Mouse (Mus musculus) hindlimb bud, embryonic 11.5 days (tissue): ENCODE measurements around the gene Serpinb13.
"Not testable (repeated sequence)": the region's sequence is repeated elsewhere in the genome, so short reads cannot be mapped to it uniquely, and the experiment has no call there.

Experiments
- DNase-seq: peaks from one replicate; pipeline ENCODE4 v3.0.0-alpha.2; 2012; ENCODE audit warnings: low read depth, low spot score; ENCODE audit errors: extremely low spot score

Serpinb13 gene

DNA sequence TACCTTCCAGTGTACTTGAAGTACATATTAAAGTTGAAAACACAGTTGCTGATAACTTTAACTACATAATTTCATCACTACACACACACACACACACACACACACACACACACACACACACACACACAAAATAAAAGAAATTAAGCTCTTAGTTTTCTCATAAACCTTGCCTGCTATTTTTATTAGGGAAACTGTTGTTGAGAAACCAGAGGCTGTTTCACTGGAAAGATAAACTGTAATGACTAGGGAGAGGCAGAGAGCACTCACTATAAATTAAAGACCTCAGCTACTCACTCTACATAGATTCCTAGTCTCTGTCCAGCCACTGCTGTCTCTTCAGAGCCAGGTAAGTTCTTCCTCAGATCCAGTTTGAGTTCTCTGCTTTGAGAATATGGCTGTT lies at the start of gene Serpinb13:
TSS of gene Serpinb13 (plus strand) at position 301 of the 400 bp plus-strand sequence.
- no peak for DNase-seq

DNA sequence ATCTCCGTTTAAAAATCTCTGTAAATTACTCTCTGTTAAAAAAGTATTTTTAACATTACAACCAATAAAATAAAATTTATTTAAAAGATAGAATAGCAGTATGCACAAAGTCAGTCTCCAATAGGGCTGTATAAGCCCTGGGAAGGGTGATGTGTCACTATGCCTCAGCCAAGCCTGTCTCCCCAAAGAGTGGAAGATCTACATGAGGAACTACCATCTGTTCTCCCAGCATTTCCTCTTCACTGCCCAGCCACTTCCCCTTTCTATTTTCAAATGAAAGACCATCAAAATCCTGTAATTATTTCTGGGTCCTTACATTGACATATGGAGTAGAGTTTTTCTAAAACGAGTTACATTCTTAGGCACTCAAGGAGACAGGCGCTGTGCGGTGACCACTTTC lies 48.8 kb upstream of the Serpinb13 start:
- DNase-seq, result no peak

DNA sequence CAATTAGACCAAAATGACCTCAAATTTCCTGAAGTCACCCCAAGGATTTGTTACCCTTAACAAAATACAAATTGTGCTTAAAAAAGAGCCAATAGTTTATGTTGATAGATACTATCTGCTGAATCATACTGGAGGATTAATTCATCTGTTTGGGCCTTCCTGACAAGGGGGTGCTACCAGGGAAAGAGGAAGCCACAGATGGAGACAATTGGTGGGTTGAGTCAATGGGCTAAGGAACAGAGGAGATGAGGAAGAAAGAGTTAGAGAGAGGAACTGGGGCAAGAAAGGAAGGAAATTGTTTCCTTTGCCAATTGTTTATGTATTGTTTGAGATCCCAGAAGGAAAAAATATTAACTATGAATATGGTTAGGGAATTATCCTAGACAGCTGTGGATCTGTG lies 47.1 kb upstream of the Serpinb13 start:
- DNase-seq, result no peak

DNA sequence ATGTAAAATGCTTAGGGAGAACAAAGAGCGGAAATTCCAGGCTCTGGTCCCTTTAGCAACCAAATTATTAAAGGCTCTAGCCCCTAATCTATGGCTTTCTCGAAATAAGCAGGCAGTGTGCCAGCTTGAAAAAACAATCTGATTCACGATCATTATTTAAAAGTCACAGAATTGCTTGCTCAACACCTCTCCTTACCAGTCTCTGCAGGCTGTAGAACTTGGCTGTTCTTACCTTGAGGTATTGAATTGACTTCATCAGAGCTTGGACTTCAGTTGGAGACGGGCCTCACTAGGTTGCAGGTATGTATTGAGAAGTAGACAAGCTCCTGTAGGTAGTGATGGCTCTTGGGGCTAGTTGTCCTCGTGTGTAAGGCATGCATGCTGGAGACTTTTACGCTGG lies 46.5 kb upstream of the Serpinb13 start, which contains the start of gene Serpinb12:
TSS of gene Serpinb12 (plus strand) at position 185 of the 400 bp plus-strand sequence.
- no peak for DNase-seq

DNA sequence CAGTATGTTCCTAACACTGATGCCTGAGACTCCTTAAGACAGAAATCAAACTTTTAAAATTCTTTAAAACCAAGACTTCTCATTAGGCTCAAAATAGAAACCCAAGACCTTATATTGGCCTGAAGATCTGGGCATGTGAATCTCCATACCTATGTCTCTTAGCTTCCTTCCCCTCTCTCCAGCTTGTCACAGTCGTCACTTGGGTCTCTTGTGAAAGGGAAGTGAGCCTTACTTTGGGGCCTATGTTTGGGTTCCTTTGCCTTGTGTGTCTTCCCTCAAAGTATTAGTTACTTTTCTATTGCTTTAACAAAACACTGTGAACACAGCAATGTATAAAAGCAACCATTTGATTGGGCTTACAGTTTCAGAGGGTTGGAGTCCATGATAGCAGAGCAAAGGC lies 33.6 kb upstream of the Serpinb13 start:
- no peak for DNase-seq

DNA sequence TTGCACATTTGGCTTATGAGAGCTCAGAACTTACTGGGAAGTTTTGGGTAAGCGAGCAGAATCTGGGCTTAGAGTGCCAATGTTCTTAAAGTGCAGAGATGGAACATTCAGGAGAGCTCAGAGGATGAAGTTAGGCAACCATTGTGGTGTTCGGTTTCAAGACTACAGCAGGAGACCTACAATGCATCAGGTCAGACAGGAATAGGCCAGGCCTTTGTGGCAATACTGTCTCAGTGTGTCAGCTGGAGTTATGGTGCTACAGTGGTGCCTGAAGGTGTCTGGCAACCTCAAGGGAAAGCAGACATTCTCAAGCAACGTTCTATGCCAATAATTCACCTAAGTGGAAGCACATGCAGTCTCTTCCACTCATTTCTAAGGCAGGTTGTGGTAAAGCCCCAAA lies 20.8 kb upstream of the Serpinb13 start:
- DNase-seq, result no peak

DNA sequence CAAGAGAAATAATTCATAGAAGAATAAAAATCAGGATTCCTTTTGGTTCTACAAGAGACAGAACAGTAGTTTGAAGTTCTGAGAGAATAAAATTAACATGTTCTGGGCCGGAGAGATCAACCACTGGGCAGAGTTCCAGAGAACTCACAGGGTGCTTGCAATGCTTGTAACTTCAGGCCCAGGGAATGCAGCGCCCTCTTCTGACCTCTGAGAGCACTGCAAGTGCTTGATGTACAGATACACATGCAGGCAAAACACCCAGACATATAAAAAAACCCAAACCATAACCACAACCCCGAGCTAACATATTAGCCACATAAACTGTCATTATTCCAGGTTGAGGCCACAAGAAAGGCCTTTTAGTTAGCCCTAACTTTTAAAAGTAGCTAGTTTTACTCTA lies 19.8 kb upstream of the Serpinb13 start:
- DNase-seq, result no peak

DNA sequence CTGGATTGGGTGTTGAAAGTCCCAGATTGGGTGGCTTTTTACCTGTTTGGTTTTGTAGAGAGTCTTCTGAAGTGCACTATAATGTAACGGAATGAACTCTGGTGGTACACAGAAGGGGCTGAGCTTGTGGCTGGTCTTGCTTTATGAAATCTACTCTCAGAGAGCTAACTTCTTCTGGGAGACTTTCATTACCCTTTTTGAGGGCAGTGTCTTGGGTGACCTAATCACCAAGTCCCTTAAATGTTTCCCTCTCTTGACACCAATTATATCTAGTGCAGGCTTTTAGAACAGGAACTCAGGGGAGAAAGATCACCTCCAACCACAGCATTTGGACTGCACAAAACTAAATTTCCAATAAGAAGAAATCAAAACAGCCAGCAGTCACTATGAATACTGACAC lies 2.3 kb downstream of the Serpinb13 start:
- no peak for DNase-seq

DNA sequence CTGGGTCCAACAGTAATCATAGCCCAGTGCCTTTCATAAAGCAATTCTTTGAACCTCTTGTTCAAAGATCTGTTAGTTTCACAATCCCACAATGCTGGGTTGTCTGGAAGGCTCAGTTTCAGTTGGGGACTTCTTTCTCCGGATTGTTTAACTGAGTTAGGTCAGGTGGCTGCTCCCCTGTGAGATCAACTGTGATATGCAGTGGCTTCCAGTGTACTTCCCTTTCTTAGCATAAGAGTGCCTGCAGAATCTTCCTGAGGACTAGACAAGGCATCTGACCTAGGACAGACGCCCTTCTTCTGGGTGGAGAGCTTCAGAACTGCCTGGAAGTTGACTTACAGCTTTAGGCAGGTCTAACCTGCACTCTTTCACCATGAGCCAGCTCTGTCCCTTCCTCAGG lies 3.1 kb downstream of the Serpinb13 start:
- DNase-seq, result no peak

DNA sequence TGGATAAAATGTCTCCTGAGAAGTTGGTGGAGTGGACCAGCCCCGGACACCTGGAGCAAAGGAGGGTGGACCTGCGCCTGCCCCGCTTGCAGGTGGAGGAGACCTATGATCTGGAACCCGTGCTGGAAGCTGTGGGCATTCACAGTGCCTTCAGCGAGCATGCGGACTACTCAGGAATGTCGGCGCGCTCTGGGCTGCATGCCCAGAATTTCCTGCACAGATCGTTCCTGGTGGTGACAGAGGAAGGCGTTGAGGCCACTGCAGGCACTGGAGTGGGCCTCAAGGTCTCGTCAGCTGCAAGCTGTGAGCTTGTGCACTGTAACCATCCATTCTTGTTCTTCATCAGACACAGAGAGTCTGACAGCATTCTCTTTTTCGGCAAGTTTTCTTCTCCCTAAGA lies 19.6 kb downstream of the Serpinb13 start:
- no peak for DNase-seq

DNA sequence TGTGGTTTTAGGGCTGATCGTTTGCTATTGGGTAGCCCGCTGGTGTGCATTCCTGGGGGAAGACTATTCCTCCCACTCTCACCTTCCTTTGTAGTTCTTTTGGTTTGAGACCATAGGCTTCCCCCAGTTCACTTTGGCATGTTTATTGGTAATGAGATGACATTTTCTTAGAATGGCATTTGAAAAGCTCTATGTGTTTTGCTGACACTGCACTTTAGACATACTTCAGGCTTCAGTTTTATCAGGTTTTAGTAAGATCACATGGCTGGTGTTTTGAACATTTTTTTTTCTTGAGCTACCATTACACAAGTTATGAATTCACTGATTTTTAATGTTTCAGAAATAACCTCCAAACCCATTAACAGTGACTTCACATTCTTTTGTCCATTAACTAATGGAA lies 21.0 kb downstream of the Serpinb13 start:
- DNase-seq, result no peak

DNA sequence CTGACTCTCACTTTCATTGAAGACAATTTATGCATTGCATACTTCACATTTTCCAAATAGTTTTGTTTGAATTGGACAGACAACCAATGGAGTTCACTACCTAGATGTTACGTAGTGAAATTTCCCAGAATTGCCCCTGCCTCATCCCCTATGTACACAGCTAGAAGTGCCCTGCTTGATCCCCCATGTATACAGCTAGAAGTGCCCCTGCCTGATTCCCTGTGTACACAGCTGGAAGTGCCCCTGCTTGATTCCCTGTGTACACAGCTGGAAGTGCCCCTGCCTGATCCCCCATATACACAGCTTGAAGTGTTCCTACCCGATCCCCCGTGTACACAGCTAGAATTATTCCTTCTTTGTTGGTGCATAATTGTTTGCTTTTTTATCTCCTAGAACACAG lies 25.5 kb downstream of the Serpinb13 start:
- DNase-seq, result no peak

DNA sequence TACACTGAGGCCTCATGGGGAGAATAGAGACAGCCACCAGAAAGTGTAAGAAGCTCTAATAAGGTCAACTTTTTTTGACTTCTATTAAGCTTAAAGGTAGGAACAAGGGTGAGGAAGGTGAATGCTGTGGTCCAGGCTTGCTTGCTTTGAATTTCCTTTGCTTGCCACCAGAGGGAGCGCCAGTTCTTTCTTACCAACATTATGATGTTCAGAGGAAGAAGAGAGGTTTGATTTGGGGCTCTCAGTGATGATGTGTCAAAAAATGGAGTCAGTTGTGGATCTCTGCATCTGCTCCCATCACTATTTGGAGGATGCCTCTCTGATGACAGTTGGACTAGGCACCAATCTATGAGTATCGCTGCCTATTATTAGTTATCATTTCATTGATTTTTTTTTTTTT lies 33.7 kb downstream of the Serpinb13 start:
- no peak for DNase-seq

DNA sequence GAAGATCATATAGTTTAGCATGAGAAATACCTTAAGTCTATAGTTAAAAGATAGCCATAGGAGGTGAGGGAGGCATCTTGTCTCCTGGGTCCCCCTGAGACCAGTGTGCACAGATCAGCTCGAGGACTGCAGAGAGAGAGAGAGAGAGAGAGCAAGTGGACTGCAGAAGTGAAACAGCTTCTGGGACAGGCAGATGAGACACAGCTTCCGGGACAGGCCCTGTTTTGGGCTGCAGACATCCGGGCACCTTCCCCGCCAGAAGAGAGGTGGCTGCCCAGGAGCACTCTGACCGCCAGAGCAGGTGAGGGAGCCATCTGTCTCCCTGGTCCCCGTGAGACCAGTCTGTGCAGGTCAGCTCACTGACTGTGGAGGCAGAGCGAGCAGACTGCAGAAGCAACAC lies 34.4 kb downstream of the Serpinb13 start:
- no peak for DNase-seq

DNA sequence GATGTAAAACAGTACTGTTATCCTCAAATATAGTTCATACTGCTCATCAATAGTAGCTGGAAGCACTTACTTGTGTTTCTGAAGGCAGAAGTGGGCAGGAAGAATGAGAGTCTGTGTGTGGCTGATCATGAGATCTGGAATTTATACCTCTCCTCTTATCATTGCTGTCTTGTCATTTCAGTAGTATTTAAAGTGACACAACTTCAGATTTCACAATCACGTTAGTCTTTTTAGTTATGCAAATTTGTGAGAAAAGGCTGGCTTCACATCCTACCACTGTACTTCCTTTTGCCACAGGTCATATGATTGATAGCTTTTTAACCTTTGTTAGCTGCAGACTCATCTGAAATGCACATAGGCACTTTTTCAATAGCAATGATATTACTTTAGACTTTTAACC lies 45.1 kb downstream of the Serpinb13 start:
- no peak for DNase-seq

DNA sequence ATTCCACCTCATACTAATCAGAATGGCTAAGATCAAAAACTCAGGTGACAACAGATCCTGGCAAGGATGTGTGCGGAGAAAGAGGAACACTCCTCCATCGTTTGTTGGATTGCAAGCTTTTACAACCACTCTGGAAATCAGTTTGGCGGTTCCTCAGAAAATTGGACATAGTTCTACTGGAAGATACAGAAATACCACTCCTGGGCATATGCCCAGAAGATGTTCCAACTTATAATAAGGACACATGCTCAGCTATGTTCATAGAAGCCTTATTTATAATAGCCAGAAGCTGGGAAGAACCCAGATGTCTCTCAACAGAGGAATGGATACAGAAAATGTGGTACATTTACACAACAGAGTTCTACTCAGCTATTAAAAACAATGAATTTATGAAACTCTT lies 53.5 kb downstream of the Serpinb13 start:
- not testable (repeated sequence) for DNase-seq
